Mouse (Mus musculus) neural tube, embryonic 13.5 days (tissue): ENCODE data around the gene Slit3. TPM values are rescaled to one million over a fixed set of nuclear protein-coding genes. Genes with fewer than 3 reads are reported as not detected.

Experiments used
- ATAC-seq: fragments of 200-750 bp; cut with Nextera tagmentation; 2 replicates; pipeline ENCODE4 v1.8.0; 2017; ENCODE audit warnings: low read depth, mild to moderate bottlenecking, moderate TSS enrichment, moderate library complexity
- H3K27ac ChIP-seq: fragments of 300-500 bp; sonication (generic); replicated peaks from 2 replicates; pipeline ENCODE4 v1.5.1; 2015; ENCODE audit warnings: moderate library complexity, mild to moderate bottlenecking, inconsistent platforms
- H3K27me3 ChIP-seq: fragments of 300-500 bp; sonication (generic); 2 replicates; pipeline ENCODE4 v1.6.1; 2015; ENCODE audit warnings: mild to moderate bottlenecking, inconsistent platforms
- H3K36me3 ChIP-seq: fragments of 300-500 bp; sonication (generic); 2 replicates; pipeline ENCODE4 v1.6.1; 2015; ENCODE audit warnings: mild to moderate bottlenecking, inconsistent platforms
- H3K4me1 ChIP-seq: fragments of 300-500 bp; sonication (generic); replicated peaks from 2 replicates; pipeline ENCODE4 v1.6.1; 2015; ENCODE audit warnings: inconsistent platforms
- H3K4me2 ChIP-seq: fragments of 300-500 bp; sonication (generic); 2 replicates; pipeline ENCODE4 v1.6.1; 2015; ENCODE audit warnings: inconsistent platforms, mild to moderate bottlenecking, moderate library complexity
- H3K4me3 ChIP-seq: fragments of 300-500 bp; sonication (generic); 2 replicates; pipeline ENCODE4 v1.5.1; 2015; ENCODE audit warnings: mild to moderate bottlenecking, inconsistent platforms
- H3K9ac ChIP-seq: fragments of 300-500 bp; sonication (generic); 2 replicates; pipeline ENCODE4 v1.6.1; 2015; ENCODE audit warnings: moderate library complexity, mild to moderate bottlenecking, inconsistent platforms
- H3K9me3 ChIP-seq: fragments of 300-500 bp; sonication (generic); 2 replicates; pipeline ENCODE4 v1.6.1; 2016; ENCODE audit warnings: inconsistent platforms
- WGBS: fragments of 180-500 bp; shearing (Covaris S2); methylation state at CpG from one replicate; pipeline ENCODE4 v1.1.7; 2015; 5-methylcytosine and 5-hydroxymethylcytosine counted together
- polyA plus RNA-seq: library from polyadenylated mRNA; unstranded; fragments of >200 nt; fragmentation: Nextera tagmentation; extraction: Ambion mirVana; gene quantifications from 2 replicates; pipeline ENCODE4 v1.2.1, GENCODE M21; 2015

Gene Slit3
- polyA plus RNA-seq, 1 experiment from 2014 or later = 31.2 TPM

GRCm38 (mm10) chr11:35282825-35283571, 162.0 kb downstream of the Slit3 start:
- Histone ChIP-seq H3K4me3 (no peak overlapping the region), H3K36me3 (no peaks in the 10 kb centered on the region), H3K4me2 (peak overlapping the region; percentile 10; the same call in 1 of the 2 replicates), H3K27me3 (peaks cover 42% of the 10 kb centered on the region), H3K27ac (no peak overlapping the region), H3K9me3 (no peaks in the 10 kb centered on the region), H3K9ac (peak overlapping the region; percentile 51; the same call in 1 of the 2 replicates), H3K4me1 (peaks cover 53% of the 10 kb centered on the region)
- 19% methylated on average over 12 of the region's 12 CpGs for WGBS
- 0 out of 2 replicates have a peak, but pooled peaks have one; percentile 42 for ATAC-seq

GRCm38 (mm10) chr11:35283767-35284166, 162.7 kb downstream of the Slit3 start:
- H3K4me1 ChIP-seq = peaks cover 46% of the 10 kb centered on the region
- 19% methylated on average over 3 of the region's 3 CpGs for WGBS
- H3K9ac ChIP-seq = no peak overlapping the region
- no peaks in the 10 kb centered on the region for H3K9me3 ChIP-seq
- H3K27ac ChIP-seq = no peak overlapping the region
- no peak for ATAC-seq
- H3K4me2 ChIP-seq = no peak overlapping the region
- no peaks in the 10 kb centered on the region for H3K36me3 ChIP-seq
- no peak overlapping the region for H3K4me3 ChIP-seq
- H3K27me3 ChIP-seq = peaks cover 46% of the 10 kb centered on the region

- no peaks in the 10 kb centered on the region for H3K9me3 ChIP-seq
- no peak overlapping the region for H3K4me2 ChIP-seq
- no peak overlapping the region for H3K4me3 ChIP-seq
- peaks cover 49% of the 10 kb centered on the region for H3K27me3 ChIP-seq
- 60% methylated on average over 13 of the region's 13 CpGs for WGBS
- no peaks in the 10 kb centered on the region for H3K36me3 ChIP-seq
- no peak overlapping the region for H3K9ac ChIP-seq
- no peak overlapping the region for H3K27ac ChIP-seq
- peak; percentile 61; the same call in 1 of the 2 replicates for ATAC-seq
- peaks cover 31% of the 10 kb centered on the region for H3K4me1 ChIP-seq
Observed at GRCm38 (mm10) chr11:35286578-35287390, 165.8 kb downstream of the Slit3 start.

GRCm38 (mm10) chr11:35288056-35288455, 167.0 kb downstream of the Slit3 start:
- Histone ChIP-seq H3K27me3 (peaks cover 50% of the 10 kb centered on the region), H3K36me3 (no peaks in the 10 kb centered on the region), H3K4me3 (no peak overlapping the region), H3K4me1 (peaks cover 34% of the 10 kb centered on the region), H3K27ac (no peak overlapping the region), H3K9me3 (no peaks in the 10 kb centered on the region), H3K9ac (no peak overlapping the region), H3K4me2 (no peak overlapping the region)
- no peak for ATAC-seq
- 92% methylated on average over 7 of the region's 7 CpGs for WGBS

- 83% methylated on average over 14 of the region's 14 CpGs for WGBS
- H3K9ac ChIP-seq = no peak overlapping the region
- no peaks in the 10 kb centered on the region for H3K9me3 ChIP-seq
- H3K4me1 ChIP-seq = peaks cover 29% of the 10 kb centered on the region
- H3K4me2 ChIP-seq = no peak overlapping the region
- no peak for ATAC-seq
- peaks cover 57% of the 10 kb centered on the region for H3K27me3 ChIP-seq
- no peak overlapping the region for H3K4me3 ChIP-seq
- H3K27ac ChIP-seq = no peak overlapping the region
- H3K36me3 ChIP-seq = no peaks in the 10 kb centered on the region
Observed at GRCm38 (mm10) chr11:35288761-35289278, 167.8 kb downstream of the Slit3 start.

GRCm38 (mm10) chr11:35292228-35292747, 171.3 kb downstream of the Slit3 start:
- Histone ChIP-seq H3K36me3 (no peaks in the 10 kb centered on the region), H3K4me3 (no peak overlapping the region), H3K27ac (no peak overlapping the region), H3K4me1 (peaks cover 34% of the 10 kb centered on the region), H3K9ac (no peak overlapping the region), H3K4me2 (no peak overlapping the region), H3K9me3 (no peaks in the 10 kb centered on the region), H3K27me3 (peaks cover 66% of the 10 kb centered on the region)
- no peak for ATAC-seq
- 63% methylated on average over 8 of the region's 8 CpGs for WGBS

GRCm38 (mm10) chr11:35293197-35293596, 172.2 kb downstream of the Slit3 start:
- Histone ChIP-seq H3K9me3 (no peaks in the 10 kb centered on the region), H3K4me3 (no peak overlapping the region), H3K27me3 (peaks cover 75% of the 10 kb centered on the region), H3K27ac (no peak overlapping the region), H3K9ac (no peak overlapping the region), H3K4me2 (no peak overlapping the region), H3K4me1 (peaks cover 33% of the 10 kb centered on the region), H3K36me3 (no peaks in the 10 kb centered on the region)
- WGBS = 83% methylated on average over 5 of the region's 5 CpGs
- no peak for ATAC-seq

GRCm38 (mm10) chr11:35294670-35295069, 173.6 kb downstream of the Slit3 start:
- H3K4me3 ChIP-seq = no peak overlapping the region
- H3K4me2 ChIP-seq = no peak overlapping the region
- no peak overlapping the region for H3K9ac ChIP-seq
- no peak overlapping the region for H3K27ac ChIP-seq
- 29% methylated on average over 7 of the region's 7 CpGs for WGBS
- no peaks in the 10 kb centered on the region for H3K36me3 ChIP-seq
- 0 out of 2 replicates have a peak, but pooled peaks have one; percentile 12 for ATAC-seq
- peaks cover 80% of the 10 kb centered on the region for H3K27me3 ChIP-seq
- H3K4me1 ChIP-seq = peaks cover 33% of the 10 kb centered on the region
- H3K9me3 ChIP-seq = no peaks in the 10 kb centered on the region

- Histone ChIP-seq H3K4me3 (no peak overlapping the region), H3K4me2 (no peak overlapping the region), H3K27ac (no peak overlapping the region), H3K4me1 (peaks cover 33% of the 10 kb centered on the region), H3K27me3 (peaks cover 79% of the 10 kb centered on the region), H3K36me3 (no peaks in the 10 kb centered on the region), H3K9ac (no peak overlapping the region), H3K9me3 (no peaks in the 10 kb centered on the region)
- WGBS = 30% methylated on average over 3 of the region's 3 CpGs
- ATAC-seq = peak; percentile 84
Observed at GRCm38 (mm10) chr11:35295162-35295799, 174.3 kb downstream of the Slit3 start.

- H3K27me3 ChIP-seq = peaks cover 79% of the 10 kb centered on the region
- no peak overlapping the region for H3K4me3 ChIP-seq
- H3K27ac ChIP-seq = no peak overlapping the region
- no peak for ATAC-seq
- 93% methylated on average over 5 of the region's 5 CpGs for WGBS
- H3K9me3 ChIP-seq = no peaks in the 10 kb centered on the region
- H3K4me2 ChIP-seq = no peak overlapping the region
- no peak overlapping the region for H3K9ac ChIP-seq
- H3K4me1 ChIP-seq = peaks cover 33% of the 10 kb centered on the region
- H3K36me3 ChIP-seq = no peaks in the 10 kb centered on the region
Observed at GRCm38 (mm10) chr11:35296803-35297202, 175.8 kb downstream of the Slit3 start.

GRCm38 (mm10) chr11:35297319-35297718, 176.3 kb downstream of the Slit3 start:
- no peak overlapping the region for H3K27ac ChIP-seq
- H3K4me1 ChIP-seq = peaks cover 30% of the 10 kb centered on the region
- H3K4me2 ChIP-seq = no peak overlapping the region
- H3K9ac ChIP-seq = no peak overlapping the region
- H3K36me3 ChIP-seq = no peaks in the 10 kb centered on the region
- peaks cover 77% of the 10 kb centered on the region for H3K27me3 ChIP-seq
- ATAC-seq = no peak
- H3K9me3 ChIP-seq = no peaks in the 10 kb centered on the region
- H3K4me3 ChIP-seq = no peak overlapping the region
- 53% methylated on average over 5 of the region's 5 CpGs for WGBS
